Mouse (Mus musculus) forebrain, postnatal 0 days (tissue): ENCODE data around the gene Tnik. TPM values are rescaled to one million over a fixed set of nuclear protein-coding genes. Genes with fewer than 3 reads are reported as not detected.

ENCODE experiments used
- ATAC-seq: fragments of 200-750 bp; cut with Nextera tagmentation; 2 replicates; pipeline ENCODE4 v1.8.0; 2017; ENCODE audit warnings: mild to moderate bottlenecking, moderate library complexity
- DNase-seq: peaks from one replicate; pipeline ENCODE4 v3.0.0-alpha.2; 2015
- H3K27ac ChIP-seq: fragments of 300-500 bp; sonication (generic); 2 replicates; pipeline ENCODE4 v1.5.1; 2014; ENCODE audit warnings: low read depth, mild to moderate bottlenecking, antibody characterized with exemption, low read length, moderate library complexity, mixed read lengths
- H3K27me3 ChIP-seq: fragments of 300-500 bp; sonication (generic); 2 replicates; pipeline ENCODE4 v1.6.1; 2014; ENCODE audit warnings: mild to moderate bottlenecking, low read length, mixed read lengths; ENCODE audit not compliant: insufficient read depth
- H3K36me3 ChIP-seq: fragments of 300-500 bp; sonication (generic); 2 replicates; pipeline ENCODE4 v1.6.1; 2014; ENCODE audit warnings: mild to moderate bottlenecking, moderate library complexity; ENCODE audit not compliant: insufficient read depth
- H3K4me1 ChIP-seq: fragments of 300-500 bp; sonication (generic); 2 replicates; pipeline ENCODE4 v1.6.1; 2014; ENCODE audit warnings: antibody characterized with exemption; ENCODE audit not compliant: insufficient read depth
- H3K4me2 ChIP-seq: fragments of 300-500 bp; sonication (generic); 2 replicates; pipeline ENCODE4 v1.6.1; 2014; ENCODE audit warnings: low read depth, mild to moderate bottlenecking, moderate library complexity
- H3K4me3 ChIP-seq: fragments of 300-500 bp; sonication (generic); 2 replicates; pipeline ENCODE4 v1.5.1; 2014; ENCODE audit warnings: low read depth, low read length, mixed read lengths
- H3K9ac ChIP-seq: fragments of 300-500 bp; sonication (generic); 2 replicates; pipeline ENCODE4 v1.6.1; 2014; ENCODE audit warnings: mild to moderate bottlenecking
- H3K9me3 ChIP-seq: fragments of 300-500 bp; sonication (generic); 2 replicates; pipeline ENCODE4 v1.6.1; 2016; ENCODE audit warnings: low read length
- CTCF ChIP-seq: sonication (generic); IDR thresholded peaks from 2 replicates; pipeline ENCODE4 v1.5.1; 2016; ENCODE audit warnings: antibody characterized with exemption, control low read depth, low read depth
- WGBS: fragments of 180-500 bp; shearing (Covaris S2); extraction: QIAGEN DNeasy Blood & Tissue Kit; methylation state at CpG from one replicate; pipeline ENCODE4 v1.1.7; 2014; 5-methylcytosine and 5-hydroxymethylcytosine counted together
- polyA plus RNA-seq: library from polyadenylated mRNA; unstranded; fragments of >200 nt; fragmentation: Nextera tagmentation; extraction: Ambion mirVana; gene quantifications from 2 replicates; pipeline ENCODE4 v1.2.1, GENCODE M21; 2015
- total RNA-seq: library from RNA; depleted of rRNA; stranded (reverse); fragments of >200 nt; gene quantifications from 2 replicates; pipeline ENCODE4 v1.2.3, GENCODE M21; 2014

Gene Tnik
- total and polyA plus RNA-seq, 2 experiments from 2014 or later, result 43.0 to 125 TPM

GRCm38 (mm10) chr3:28425911-28426310 is 162.9 kb downstream of the Tnik start:
- Histone ChIP-seq H3K4me1 (no peaks in the 10 kb centered on the region), H3K4me3 (no peak overlapping the region), H3K9me3 (no peaks in the 10 kb centered on the region), H3K9ac (no peak overlapping the region), H3K36me3 (no peaks in the 10 kb centered on the region), H3K4me2 (no peak overlapping the region), H3K27ac (no peak overlapping the region), H3K27me3 (no peaks in the 10 kb centered on the region)
- ATAC-seq (no peak), DNase-seq (no peak)
- no peak for TF ChIP-seq CTCF
- 57% methylated on average over 6 of the region's 6 CpGs for whole genome bisulfite sequencing

GRCm38 (mm10) chr3:28431459-28431858 is 168.4 kb downstream of the Tnik start:
- H3K4me2 ChIP-seq, result no peak overlapping the region
- H3K4me3 ChIP-seq, result no peak overlapping the region
- ATAC-seq (no peak), DNase-seq (no peak)
- no peaks in the 10 kb centered on the region for H3K36me3 ChIP-seq
- TF ChIP-seq CTCF, result no peak
- no peak overlapping the region for H3K27ac ChIP-seq
- no peaks in the 10 kb centered on the region; the same call in 1 of the 2 replicates for H3K4me1 ChIP-seq
- H3K9me3 ChIP-seq, result no peaks in the 10 kb centered on the region
- no peaks in the 10 kb centered on the region for H3K27me3 ChIP-seq
- no peak overlapping the region for H3K9ac ChIP-seq
- whole genome bisulfite sequencing, result 91% methylated on average over 2 of the region's 2 CpGs

GRCm38 (mm10) chr3:28432321-28432720 is 169.3 kb downstream of the Tnik start:
- H3K4me3 ChIP-seq, result no peak overlapping the region
- H3K36me3 ChIP-seq, result no peaks in the 10 kb centered on the region
- no peaks in the 10 kb centered on the region; the same call in 1 of the 2 replicates for H3K4me1 ChIP-seq
- ATAC-seq (no peak), DNase-seq (no peak)
- H3K9me3 ChIP-seq, result no peaks in the 10 kb centered on the region
- no peak for TF ChIP-seq CTCF
- 88% methylated on average over 5 of the region's 5 CpGs for WGBS
- no peak overlapping the region for H3K4me2 ChIP-seq
- H3K9ac ChIP-seq, result no peak overlapping the region
- no peak overlapping the region for H3K27ac ChIP-seq
- no peaks in the 10 kb centered on the region for H3K27me3 ChIP-seq

- TF ChIP-seq CTCF, result no peak
- Histone ChIP-seq H3K36me3 (no peaks in the 10 kb centered on the region), H3K27ac (peak overlapping the region; percentile 41; the same call in 1 of the 2 replicates), H3K4me2 (no peak overlapping the region), H3K27me3 (no peaks in the 10 kb centered on the region), H3K4me1 (peaks cover 3% of the 10 kb centered on the region; the same call in 1 of the 2 replicates), H3K9me3 (no peaks in the 10 kb centered on the region), H3K9ac (no peak overlapping the region), H3K4me3 (no peak overlapping the region)
- 67% methylated on average over 5 of the region's 5 CpGs for WGBS
- ATAC-seq (peak; percentile 40; the same call in 1 of the 2 replicates), DNase-seq (no peak)
These were observed 172.5 kb downstream of the Tnik start for GRCm38 (mm10) chr3:28435478-28435877.

- H3K27me3 ChIP-seq, result no peaks in the 10 kb centered on the region
- WGBS, result 79% methylated on average over 5 of the region's 5 CpGs
- no peak for ATAC-seq
- H3K4me1 ChIP-seq, result peaks cover 16% of the 10 kb centered on the region
- no peak overlapping the region for H3K27ac ChIP-seq
- H3K4me3 ChIP-seq, result no peak overlapping the region
- no peaks in the 10 kb centered on the region for H3K36me3 ChIP-seq
- no peak for DNase-seq
- H3K9me3 ChIP-seq, result no peaks in the 10 kb centered on the region
- H3K9ac ChIP-seq, result no peak overlapping the region
- TF ChIP-seq CTCF, result no peak
- H3K4me2 ChIP-seq, result no peak overlapping the region
These were observed 174.4 kb downstream of the Tnik start for GRCm38 (mm10) chr3:28437429-28437828.

GRCm38 (mm10) chr3:28441545-28441944 is 178.5 kb downstream of the Tnik start:
- peak; percentile 55 for DNase-seq
- H3K27ac ChIP-seq, result no peak overlapping the region
- peak; percentile 66 for ATAC-seq

GRCm38 (mm10) chr3:28442116-28442515 is 179.1 kb downstream of the Tnik start:
- H3K27ac ChIP-seq, result no peak overlapping the region

More at GRCm38 (mm10) chr3:28441545-28441944, 178.5 kb downstream of the Tnik start:
- Histone ChIP-seq H3K9me3 (no peaks in the 10 kb centered on the region), H3K4me1 (peaks cover 16% of the 10 kb centered on the region), H3K9ac (no peak overlapping the region), H3K4me3 (no peak overlapping the region), H3K36me3 (no peaks in the 10 kb centered on the region), H3K27me3 (no peaks in the 10 kb centered on the region), H3K4me2 (no peak overlapping the region)
- 48% methylated on average over 4 of the region's 4 CpGs for WGBS
- TF ChIP-seq CTCF, result no peak

More at GRCm38 (mm10) chr3:28442116-28442515, 179.1 kb downstream of the Tnik start:
- ATAC-seq (no peak), DNase-seq (no peak)
- Histone ChIP-seq H3K9ac (no peak overlapping the region), H3K4me1 (peaks cover 16% of the 10 kb centered on the region), H3K4me3 (no peak overlapping the region), H3K36me3 (no peaks in the 10 kb centered on the region), H3K27me3 (no peaks in the 10 kb centered on the region), H3K4me2 (no peak overlapping the region), H3K9me3 (no peaks in the 10 kb centered on the region)
- TF ChIP-seq CTCF, result no peak
- WGBS, result 83% methylated on average over 4 of the region's 4 CpGs
